Mouse (Mus musculus) forebrain, embryonic 14.5 days (tissue): ENCODE measurements at regions not wholly inside any gene's neighbourhood (a gene's known extent, or its start where the extent isn't known, plus 50 kb on each side); places are given as distances from the start of the nearest gene placed in this dataset.
A peak's percentile ranks its signal among the peaks of the same experiment; 100 is the strongest.

Experiments used
- ATAC-seq: fragments of 200-750 bp; cut with Nextera tagmentation; 2 replicates; pipeline ENCODE4 v1.8.0; 2017; ENCODE audit warnings: mild to moderate bottlenecking, moderate library complexity
- DNase-seq: peaks from one replicate; pipeline ENCODE4 v3.0.0-alpha.2; 2015; ENCODE audit warnings: low spot score
- H3K27ac ChIP-seq: fragments of 300-500 bp; sonication (generic); 2 replicates; pipeline ENCODE4 v1.5.1; 2014; ENCODE audit warnings: low read depth, mild to moderate bottlenecking, control low read depth, low read length, moderate library complexity
- H3K27me3 ChIP-seq: fragments of 300-500 bp; sonication (generic); replicated peaks from 2 replicates; pipeline ENCODE4 v1.6.1; 2014; ENCODE audit warnings: low read length, control low read depth, mixed read lengths; ENCODE audit not compliant: control insufficient read depth, insufficient read depth
- H3K36me3 ChIP-seq: fragments of 300-500 bp; sonication (generic); 2 replicates; pipeline ENCODE4 v1.6.1; 2014; ENCODE audit warnings: low read length, control low read depth; ENCODE audit not compliant: control insufficient read depth, insufficient read depth
- H3K4me1 ChIP-seq: fragments of 300-500 bp; sonication (generic); 2 replicates; pipeline ENCODE4 v1.6.1; 2014; ENCODE audit warnings: antibody characterized with exemption, low read length, control low read depth; ENCODE audit not compliant: control insufficient read depth, insufficient read depth
- H3K4me2 ChIP-seq: fragments of 300-500 bp; sonication (generic); 2 replicates; pipeline ENCODE4 v1.6.1; 2014; ENCODE audit warnings: mild to moderate bottlenecking, control low read depth, low read length
- H3K4me3 ChIP-seq: fragments of 300-500 bp; sonication (generic); 2 replicates; pipeline ENCODE4 v1.5.1; 2014; ENCODE audit warnings: low read depth, low read length, control low read depth
- H3K9ac ChIP-seq: fragments of 300-500 bp; sonication (generic); 2 replicates; pipeline ENCODE4 v1.6.1; 2014; ENCODE audit warnings: mild to moderate bottlenecking, low read length, control low read depth, moderate library complexity
- H3K9me3 ChIP-seq: fragments of 300-500 bp; sonication (generic); replicated peaks from 2 replicates; pipeline ENCODE4 v1.6.1; 2016; ENCODE audit warnings: low read length, control low read depth, mixed read lengths; ENCODE audit not compliant: control insufficient read depth
- WGBS: fragments of 180-500 bp; shearing (Covaris S2); extraction: QIAGEN DNeasy Blood & Tissue Kit; methylation state at CpG from one replicate; pipeline ENCODE4 v1.1.7; 2014; 5-methylcytosine and 5-hydroxymethylcytosine counted together

DNA sequence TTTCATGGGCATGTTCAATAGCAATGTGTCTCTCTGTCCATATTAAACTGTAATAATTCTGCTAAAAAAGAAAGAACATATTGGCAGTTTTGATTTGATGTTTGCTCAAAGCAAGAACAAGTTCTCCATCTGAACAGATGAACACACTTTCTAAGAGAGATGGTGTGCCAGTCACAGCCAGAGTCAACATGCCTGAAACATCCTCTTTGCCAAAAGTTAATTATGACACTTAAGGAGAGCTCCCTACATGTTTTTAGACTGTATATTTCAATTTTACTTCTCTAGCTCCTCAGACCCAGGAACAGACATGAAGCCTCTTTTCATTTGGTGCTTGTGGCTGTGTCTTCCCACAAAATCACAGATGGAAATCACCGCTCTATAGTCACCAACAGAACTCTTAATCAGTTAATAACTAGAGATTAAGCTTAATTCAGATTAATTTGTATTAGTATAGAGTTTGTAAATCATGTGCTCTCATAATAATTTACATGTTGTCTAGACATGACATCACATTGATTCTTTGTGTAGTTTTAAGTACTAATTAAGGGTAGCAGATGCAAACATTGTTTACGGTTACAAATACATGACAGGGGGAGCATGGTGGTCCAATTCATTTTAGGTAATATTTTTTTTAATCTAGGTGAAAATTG lies 267.1 kb downstream of the Anxa1 start:
- H3K4me1 ChIP-seq: peaks cover 2% of the 10 kb centered on the region; the same call in 1 of the 2 replicates
- no peak overlapping the region for H3K27ac ChIP-seq
- H3K27me3 ChIP-seq: no peaks in the 10 kb centered on the region
- DNase-seq (peak; percentile 57), ATAC-seq (peak; percentile 49)
- 53% methylated on average over 2 of the region's 2 CpGs for WGBS
- H3K36me3 ChIP-seq: no peaks in the 10 kb centered on the region
- no peak overlapping the region for H3K9ac ChIP-seq
- no peaks in the 10 kb centered on the region for H3K9me3 ChIP-seq
- no peak overlapping the region for H3K4me2 ChIP-seq
- no peak overlapping the region for H3K4me3 ChIP-seq

DNA sequence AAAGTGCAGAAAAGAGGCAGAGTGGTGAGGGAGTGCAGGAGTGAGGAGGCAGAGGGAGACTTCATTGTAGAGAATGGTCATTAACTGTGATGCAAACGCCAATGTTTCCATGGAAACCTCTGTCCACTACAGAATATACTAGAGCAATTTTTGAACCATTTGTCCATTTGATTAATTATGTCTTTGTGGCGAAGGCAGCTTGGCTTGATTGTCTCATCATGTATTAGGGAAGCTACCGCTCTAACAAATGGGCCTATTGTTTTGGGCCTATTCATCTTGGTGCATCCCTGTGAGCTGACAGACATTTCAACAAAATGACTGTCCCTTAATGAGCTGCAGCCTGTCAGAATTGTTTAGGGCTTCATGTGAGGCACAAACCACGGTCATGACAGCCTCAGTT lies 268.3 kb downstream of the Anxa1 start:
- no peaks in the 10 kb centered on the region for H3K9me3 ChIP-seq
- H3K27ac ChIP-seq: no peak overlapping the region
- DNase-seq: peak; percentile 76
- H3K27me3 ChIP-seq: no peaks in the 10 kb centered on the region
- WGBS: 5% methylated on average over 4 of the region's 4 CpGs
- H3K9ac ChIP-seq: no peak overlapping the region
- peak; percentile 89 for ATAC-seq
- H3K4me1 ChIP-seq: peaks cover 2% of the 10 kb centered on the region; the same call in 1 of the 2 replicates
- H3K4me2 ChIP-seq: no peak overlapping the region
- no peaks in the 10 kb centered on the region for H3K36me3 ChIP-seq
- no peak overlapping the region for H3K4me3 ChIP-seq

DNA sequence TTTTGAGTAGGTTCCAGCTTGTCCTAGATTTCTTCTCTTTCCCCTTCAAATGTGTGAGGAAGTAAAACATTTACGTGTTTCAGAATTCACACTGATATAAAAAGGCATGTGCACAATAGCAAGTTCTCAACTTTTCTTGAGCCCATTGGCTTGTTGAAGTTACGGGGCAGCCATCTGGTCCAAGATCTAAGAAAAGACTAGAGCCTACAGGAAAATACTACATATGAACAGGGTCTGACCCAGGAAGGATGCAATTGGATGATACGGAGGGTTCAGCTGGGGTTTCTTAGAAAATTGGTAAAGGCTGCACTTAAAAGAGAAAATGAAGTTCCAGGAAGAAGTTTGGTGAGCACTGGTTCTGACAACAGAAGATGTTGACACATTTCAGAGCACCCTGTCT lies 276.5 kb downstream of the Anxa1 start:
- ATAC-seq (no peak), DNase-seq (no peak)
- Histone ChIP-seq H3K27ac (no peak overlapping the region), H3K4me3 (no peak overlapping the region), H3K9ac (no peak overlapping the region), H3K4me2 (no peak overlapping the region), H3K9me3 (no peaks in the 10 kb centered on the region), H3K27me3 (no peaks in the 10 kb centered on the region), H3K4me1 (no peaks in the 10 kb centered on the region), H3K36me3 (no peaks in the 10 kb centered on the region)
- 94% methylated on average over 3 of the region's 3 CpGs for WGBS
